Mouse (Mus musculus) inflammation-experienced regulatory T-cells, adult 6 months (primary cell): ENCODE measurements around the gene Igfals. TPM values are rescaled to one million over a fixed set of nuclear protein-coding genes. Genes with fewer than 3 reads are reported as not detected.
A peak's percentile ranks its signal among the peaks of the same experiment; 100 is the strongest.

Source experiments
- ATAC-seq: one replicate; pipeline ENCODE4 v1.8.0; 2017
- polyA plus RNA-seq, 3 experiments: library from polyadenylated mRNA; unstranded; fragments of 100-300 nt; shearing (Covaris generic); gene quantifications; one replicate each; pipeline ENCODE4 v1.2.1; 2017

Gene Igfals
- polyA plus RNA-seq, 3 experiments from 2014 or later: not detected

GRCm38 (mm10) chr17:24894995-24895547 is 29.3 kb downstream of the Igfals start, which contains the start of the genes Eme2 and Mrps34:
Gene Eme2, minus strand, starts transcription at chr17:24895087.
Gene Mrps34, plus strand, starts transcription at chr17:24895116.
- ATAC-seq: peak; percentile 71

- no peak for ATAC-seq
Observed at GRCm38 (mm10) chr17:24895571-24896240, 29.9 kb downstream of the Igfals start.

GRCm38 (mm10) chr17:24896241-24896992 is 30.6 kb downstream of the Igfals start, which contains the start of gene Nme3:
Gene Nme3, plus strand, starts transcription at chr17:24896500.
- ATAC-seq: peak; percentile 35

DNA sequence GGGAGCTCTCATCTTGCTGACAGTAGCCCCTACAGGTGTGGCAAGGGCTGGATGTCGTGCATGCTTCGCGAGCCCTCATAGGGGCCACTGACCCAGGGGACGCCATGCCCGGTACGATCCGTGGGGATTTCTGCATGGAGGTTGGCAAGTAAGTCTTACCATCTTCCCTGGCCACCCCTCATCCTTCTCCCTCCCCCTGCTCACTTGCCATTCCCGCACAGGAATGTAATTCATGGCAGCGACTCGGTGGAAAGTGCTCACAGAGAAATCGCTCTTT is 31.1 kb downstream of the Igfals start:
- no peak for ATAC-seq

GRCm38 (mm10) chr17:24897600-24897999 is 31.8 kb downstream of the Igfals start:
- no peak for ATAC-seq

DNA sequence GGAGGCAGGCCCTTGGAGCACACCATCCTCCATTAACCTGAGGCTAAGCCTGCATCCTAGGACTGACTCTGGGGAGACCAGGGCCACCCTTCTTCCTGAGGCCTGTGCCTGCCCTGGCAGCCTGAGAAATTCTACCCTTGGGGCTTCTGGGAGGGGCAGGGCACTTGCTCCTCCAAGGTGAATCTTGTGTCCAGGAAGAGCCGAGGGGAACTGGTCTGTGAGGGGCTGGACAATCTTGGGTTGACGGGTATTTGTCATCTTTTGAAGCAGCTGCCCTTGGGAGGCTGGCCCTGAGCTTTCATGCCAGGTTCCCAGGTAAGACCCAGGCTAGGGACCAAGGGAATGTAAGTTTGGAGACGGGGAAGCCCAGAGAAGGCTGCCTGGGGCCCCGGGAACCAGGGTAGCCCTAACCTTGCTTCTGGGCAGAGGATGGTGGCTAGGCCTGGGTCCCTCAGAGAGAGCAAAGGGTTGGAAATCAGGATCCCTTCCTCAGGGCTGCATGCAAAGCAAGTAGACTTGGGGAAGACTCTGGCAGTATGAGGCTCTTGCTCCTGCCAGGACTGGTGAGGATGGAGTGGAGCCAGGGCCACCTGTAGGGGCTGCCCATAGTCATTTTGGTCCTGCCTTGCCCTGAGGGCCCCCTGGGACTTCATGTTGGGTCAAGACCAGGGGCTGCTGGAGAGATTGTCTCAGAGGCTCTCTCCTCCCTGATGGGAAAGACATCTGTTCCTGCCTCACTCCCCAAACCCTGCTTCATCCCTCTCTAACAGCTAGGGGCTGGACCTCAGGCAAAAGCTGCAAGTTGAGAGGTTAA is 32.5 kb downstream of the Igfals start:
- ATAC-seq: no peak

DNA sequence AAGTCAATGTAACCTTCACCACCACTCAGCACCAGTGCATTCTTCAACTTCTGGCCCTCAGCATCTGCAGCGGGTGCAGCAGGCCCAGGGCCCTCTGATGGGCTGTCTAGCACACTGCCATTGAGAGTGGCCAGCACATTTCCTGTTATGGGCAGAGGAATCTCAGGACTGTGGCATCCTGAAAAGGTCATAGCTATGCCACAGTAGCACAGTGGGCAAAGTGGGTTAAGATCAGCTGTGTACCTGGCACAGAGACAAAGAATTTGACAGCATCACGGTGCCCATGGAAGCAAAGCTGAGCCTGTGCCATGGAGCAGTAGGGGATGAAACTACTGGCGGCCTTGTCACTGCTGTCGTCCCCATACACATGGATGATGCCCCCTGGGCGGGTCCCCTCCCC is 33.4 kb downstream of the Igfals start:
- no peak for ATAC-seq

DNA sequence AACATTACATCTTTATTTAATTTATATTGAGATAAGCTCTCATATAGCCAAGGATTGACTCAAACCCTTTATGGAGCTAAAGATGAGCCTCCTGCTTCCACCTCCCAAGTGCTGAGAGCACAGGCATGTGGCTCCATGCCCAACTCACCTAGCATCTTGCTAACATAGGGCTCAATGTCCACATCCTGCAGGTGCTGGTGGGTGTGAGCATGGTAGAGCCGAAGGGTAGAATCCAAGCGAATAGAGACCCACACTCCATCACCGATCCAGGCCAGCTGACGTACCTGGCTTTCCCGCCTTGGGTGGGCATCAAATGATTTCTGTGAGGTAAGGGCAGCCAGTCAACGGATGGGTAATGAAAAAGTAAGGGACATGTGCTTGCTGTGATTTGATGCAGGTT is 34.2 kb downstream of the Igfals start:
- ATAC-seq: no peak

GRCm38 (mm10) chr17:24902124-24902523 is 36.3 kb downstream of the Igfals start:
- ATAC-seq: no peak

- no peak for ATAC-seq
Observed at GRCm38 (mm10) chr17:24902671-24903474, 37.1 kb downstream of the Igfals start.

DNA sequence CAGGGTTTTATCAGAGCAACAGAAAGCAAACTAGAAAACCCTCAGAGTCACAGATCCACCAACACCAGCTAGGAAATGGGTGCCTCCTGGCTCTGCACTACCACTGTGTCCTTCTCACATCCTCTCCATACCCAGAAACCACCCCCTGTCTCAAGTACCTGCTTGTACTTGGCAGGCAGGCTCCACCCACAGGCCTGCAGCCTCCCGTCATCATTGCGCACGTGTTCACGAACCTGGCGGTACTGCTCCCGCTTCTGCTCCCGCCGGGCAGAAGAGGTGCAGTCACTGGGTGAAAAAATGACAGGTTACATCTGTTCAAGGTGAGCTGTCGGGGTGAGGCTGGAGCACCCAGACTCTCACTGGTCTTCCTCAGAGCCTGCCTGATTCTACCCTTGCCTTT is 38.0 kb downstream of the Igfals start:
- ATAC-seq: no peak

GRCm38 (mm10) chr17:24907591-24907990 is 41.8 kb downstream of the Igfals start:
- ATAC-seq: no peak

- ATAC-seq: no peak
Observed at GRCm38 (mm10) chr17:24913984-24914383, 48.2 kb downstream of the Igfals start.

- no peak for ATAC-seq
Observed at GRCm38 (mm10) chr17:24923246-24923645, 57.4 kb downstream of the Igfals start.

DNA sequence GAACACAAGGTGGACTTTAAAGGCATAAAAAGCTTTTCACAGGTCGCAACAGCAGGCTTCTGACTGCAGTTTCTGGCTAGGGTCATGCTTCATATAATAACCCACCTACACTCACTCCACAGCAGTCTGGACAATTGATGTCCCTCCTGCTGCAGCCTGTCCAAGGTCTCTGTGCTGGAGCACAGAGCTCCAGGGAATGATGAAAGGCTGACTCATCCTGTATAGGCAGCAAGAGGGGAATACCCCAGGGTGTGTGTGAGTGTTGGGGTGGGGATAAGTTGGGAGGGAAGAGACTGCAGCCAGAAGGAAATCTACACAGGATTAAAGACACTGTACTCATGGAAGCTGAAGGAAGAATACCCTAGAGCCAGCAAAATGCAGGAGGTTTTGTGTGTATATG is 63.7 kb downstream of the Igfals start:
- no peak for ATAC-seq

Other genes starting within 250 kb of the Igfals start
- 10 to 100 TPM; 17.0 to 17.7 (median 17.1) TPM for gene Tsc2, start 233.4 kb upstream of the Igfals start, polyA plus RNA-seq
- 1 to 10 TPM; 2.0 to 4.8 (median 2.8) TPM for gene Nthl1, start 233.3 kb upstream of the Igfals start, polyA plus RNA-seq
- not detected for gene Slc9a3r2, start 215.7 kb upstream of the Igfals start, polyA plus RNA-seq
- gene Npw, start 207.5 kb upstream of the Igfals start, polyA plus RNA-seq: not detected
- 1 to 10 TPM; 4.1 to 5.8 (median 5.4) TPM for gene Zfp598, start 196.3 kb upstream of the Igfals start, polyA plus RNA-seq
- gene Syngr3, start 176.0 kb upstream of the Igfals start, polyA plus RNA-seq: 1 to 10 TPM in 2 of 3 experiments, under 1 TPM in 1; 0.51 to 5.4 (median 1.7) TPM
- gene Gfer, start 169.8 kb upstream of the Igfals start, polyA plus RNA-seq: 10 to 100 TPM; 10.2 to 18.4 (median 13.1) TPM
- gene Noxo1, start 169.8 kb upstream of the Igfals start, polyA plus RNA-seq: 1 to 10 TPM; 1.8 to 3.5 (median 2.7) TPM
- 10 to 100 TPM; 29.5 to 55.4 (median 32.2) TPM for gene Tbl3, start 158.3 kb upstream of the Igfals start, polyA plus RNA-seq
- not detected for gene Rnf151, start 147.9 kb upstream of the Igfals start, polyA plus RNA-seq
- 100 to 1,000 TPM; 452 to 883 (median 453) TPM for gene Rps2, start 147.9 kb upstream of the Igfals start, polyA plus RNA-seq
- 100 to 1,000 TPM; 234 to 249 (median 238) TPM for gene Ndufb10, start 141.5 kb upstream of the Igfals start, polyA plus RNA-seq
- gene Rpl3l, start 138.2 kb upstream of the Igfals start, polyA plus RNA-seq: not detected
- 10 to 100 TPM; 27.2 to 34.4 (median 28.6) TPM for gene Msrb1, start 129.4 kb upstream of the Igfals start, polyA plus RNA-seq
- gene Hs3st6, start 113.0 kb upstream of the Igfals start, polyA plus RNA-seq: not detected
- not detected for gene Meiob, start 61.7 kb upstream of the Igfals start, polyA plus RNA-seq
- gene Hagh, start 25.9 kb upstream of the Igfals start, polyA plus RNA-seq: 10 to 100 TPM; 24.3 to 30.5 (median 25.2) TPM
- 1 to 10 TPM; 1.4 to 2.3 (median 2.0) TPM for gene Fahd1, start 15.6 kb upstream of the Igfals start, polyA plus RNA-seq
- 100 to 1,000 TPM in 1 of 3 experiments, 10 to 100 TPM in 2; 75.5 to 104 (median 88.6) TPM for gene Nubp2, start 20.4 kb downstream of the Igfals start, polyA plus RNA-seq
- gene Spsb3, start 20.6 kb downstream of the Igfals start, polyA plus RNA-seq: 10 to 100 TPM; 48.5 to 53.2 (median 49.1) TPM
- 10 to 100 TPM; 16.4 to 26.2 (median 26.1) TPM for gene Eme2, start 29.1 kb downstream of the Igfals start, polyA plus RNA-seq
- gene Mrps34, start 29.1 kb downstream of the Igfals start, polyA plus RNA-seq: 10 to 100 TPM; 68.7 to 85.6 (median 71.2) TPM
- 10 to 100 TPM; 39.8 to 50.7 (median 45.7) TPM for gene Nme3, start 30.5 kb downstream of the Igfals start, polyA plus RNA-seq
- 10 to 100 TPM; 22.0 to 47.5 (median 34.9) TPM for gene Mapk8ip3, start 71.0 kb downstream of the Igfals start, polyA plus RNA-seq
- gene Jpt2, start 94.7 kb downstream of the Igfals start, polyA plus RNA-seq: 10 to 100 TPM; 25.3 to 48.1 (median 32.1) TPM
- 10 to 100 TPM; 10.7 to 22.5 (median 17.2) TPM for gene Cramp1l, start 149.8 kb downstream of the Igfals start, polyA plus RNA-seq
- gene Ift140, start 150.1 kb downstream of the Igfals start, polyA plus RNA-seq: 10 to 100 TPM; 15.7 to 18.8 (median 17.2) TPM
- under 1 TPM in 2 of 3 experiments, not detected in 1; 0.47 to 0.66 TPM for gene Tmem204, start 217.6 kb downstream of the Igfals start, polyA plus RNA-seq
- gene Telo2, start 250.0 kb downstream of the Igfals start, polyA plus RNA-seq: 10 to 100 TPM; 13.5 to 33.6 (median 17.7) TPM